Mouse (Mus musculus) left cerebral cortex, postnatal 14 days (tissue): ENCODE data around the gene Ifitm6. TPM values are rescaled to one million over a fixed set of nuclear protein-coding genes. Genes with fewer than 3 reads are reported as not detected.
"Not testable (repeated sequence)": the region's sequence is repeated elsewhere in the genome, so short reads cannot be mapped to it uniquely, and the experiment has no call there.

Experiments used
- DNase-seq, 2 experiments: peaks; one replicate each; pipeline ENCODE4 v3.0.0; 2021 to 2022; ENCODE audit warnings: low spot score in 2 of 2, mixed read lengths in 1 of 2
- intact Hi-C: fragments of 180-260 bp; cut with DNase I; formaldehyde crosslinking; loops from one replicate; pipeline ENCODE4 v1.15.1; 2025
- total RNA-seq, 2 experiments: library from RNA; stranded (reverse); gene quantifications; 2 replicates each; pipeline ENCODE4 v1.2.3; 2021

Gene Ifitm6
- total RNA-seq, 2 experiments from 2014 or later: not detected

GRCm38 (mm10) chr7:140987182-140988138 lies 30.3 kb downstream of the Ifitm6 start:
- peak; percentile 40 to 50 for DNase-seq

GRCm38 (mm10) chr7:140982971-140983370 lies 34.8 kb downstream of the Ifitm6 start:
- intact Hi-C loops: no loop called here
- no peak for DNase-seq

More at GRCm38 (mm10) chr7:140987182-140988138, 30.3 kb downstream of the Ifitm6 start:
- intact Hi-C loops: no loop called here

DNA sequence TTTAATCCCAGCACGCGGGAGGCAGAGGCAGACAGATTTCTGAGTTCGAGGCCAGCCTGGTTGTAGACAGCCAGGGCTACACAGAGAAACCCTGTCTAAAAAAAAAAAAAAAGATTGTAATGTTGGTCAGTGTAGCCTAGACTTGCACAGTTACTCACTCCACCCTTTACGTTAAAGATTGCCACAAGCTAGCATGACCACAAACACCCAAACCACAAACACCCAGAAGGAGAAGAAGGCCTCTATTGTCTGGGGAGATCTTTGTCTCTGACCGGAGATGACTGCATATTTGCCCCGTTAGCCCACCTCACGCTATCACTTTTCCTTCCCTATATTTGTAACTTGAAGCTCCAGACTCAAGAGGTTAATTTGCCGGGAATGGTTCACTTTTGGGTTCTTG lies 36.0 kb downstream of the Ifitm6 start:
- intact Hi-C loops: no loop called here
- DNase-seq: no peak

DNA sequence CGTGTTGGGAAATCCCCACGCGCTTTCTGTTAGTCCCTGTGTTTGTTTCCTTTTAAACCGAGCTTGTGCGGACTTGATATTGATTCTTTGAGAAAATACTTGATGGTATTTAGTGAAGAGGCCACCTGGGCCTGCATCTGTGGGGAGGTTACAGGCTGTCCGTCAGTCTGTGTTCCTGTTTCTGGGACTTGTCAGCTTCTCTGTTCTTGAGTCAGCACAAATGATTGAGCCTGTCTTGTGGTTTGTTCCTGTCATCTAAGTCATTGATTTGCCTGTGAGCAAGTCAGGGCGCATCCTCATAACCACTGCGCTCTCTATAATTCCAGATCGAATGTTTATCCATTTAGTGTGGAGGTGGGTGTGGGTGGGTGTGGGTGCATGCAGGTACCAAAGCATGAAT lies 41.0 kb downstream of the Ifitm6 start:
- intact Hi-C loops, DNase-seq: not testable (repeated sequence)

DNA sequence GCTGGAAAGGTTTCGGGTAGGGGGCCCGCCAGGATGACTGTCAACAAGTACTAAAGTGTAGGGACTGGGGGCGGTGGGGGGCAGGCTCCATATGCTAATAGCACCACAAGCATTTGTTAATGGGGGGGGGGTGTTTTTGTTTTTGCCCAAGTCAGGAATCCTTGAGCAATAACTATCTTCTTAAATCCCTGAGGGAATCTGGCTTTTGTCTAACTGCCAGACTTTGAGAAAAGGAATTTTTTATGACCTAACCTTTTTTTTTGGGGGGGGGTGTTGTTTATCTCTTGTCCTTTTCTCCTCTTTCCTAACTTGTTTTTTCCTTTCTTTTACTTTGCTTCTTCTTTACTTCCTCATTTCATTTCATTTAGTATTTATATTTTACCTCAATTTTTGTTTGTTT lies 42.3 kb downstream of the Ifitm6 start:
- intact Hi-C loops: no loop called here
- DNase-seq: no peak

DNA sequence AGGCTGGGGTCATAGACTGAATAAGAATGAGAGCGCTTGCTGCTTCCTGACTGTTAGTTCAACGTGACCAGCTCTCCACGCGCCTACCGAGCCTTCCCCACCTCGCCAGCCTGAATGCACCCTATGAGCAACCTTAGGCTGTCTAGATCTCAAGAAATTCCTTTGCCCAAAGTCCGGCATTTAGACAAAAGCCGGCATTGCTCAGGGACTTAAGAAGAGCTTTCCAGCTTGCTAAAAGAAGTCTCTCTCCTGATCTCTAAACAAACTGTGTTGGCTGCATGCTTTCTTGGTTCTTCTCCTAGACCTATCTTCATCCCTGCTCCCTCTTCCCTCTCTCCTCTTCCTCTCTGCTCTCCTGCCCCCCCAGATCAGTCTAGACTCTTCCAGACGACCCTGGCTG lies 42.8 kb downstream of the Ifitm6 start:
- intact Hi-C loops: no loop called here
- no peak for DNase-seq

- peak in 1 of 2 experiments; percentile 61 for DNase-seq
- intact Hi-C loops: no loop called here
Observed at GRCm38 (mm10) chr7:140973396-140974165, 44.1 kb downstream of the Ifitm6 start.

DNA sequence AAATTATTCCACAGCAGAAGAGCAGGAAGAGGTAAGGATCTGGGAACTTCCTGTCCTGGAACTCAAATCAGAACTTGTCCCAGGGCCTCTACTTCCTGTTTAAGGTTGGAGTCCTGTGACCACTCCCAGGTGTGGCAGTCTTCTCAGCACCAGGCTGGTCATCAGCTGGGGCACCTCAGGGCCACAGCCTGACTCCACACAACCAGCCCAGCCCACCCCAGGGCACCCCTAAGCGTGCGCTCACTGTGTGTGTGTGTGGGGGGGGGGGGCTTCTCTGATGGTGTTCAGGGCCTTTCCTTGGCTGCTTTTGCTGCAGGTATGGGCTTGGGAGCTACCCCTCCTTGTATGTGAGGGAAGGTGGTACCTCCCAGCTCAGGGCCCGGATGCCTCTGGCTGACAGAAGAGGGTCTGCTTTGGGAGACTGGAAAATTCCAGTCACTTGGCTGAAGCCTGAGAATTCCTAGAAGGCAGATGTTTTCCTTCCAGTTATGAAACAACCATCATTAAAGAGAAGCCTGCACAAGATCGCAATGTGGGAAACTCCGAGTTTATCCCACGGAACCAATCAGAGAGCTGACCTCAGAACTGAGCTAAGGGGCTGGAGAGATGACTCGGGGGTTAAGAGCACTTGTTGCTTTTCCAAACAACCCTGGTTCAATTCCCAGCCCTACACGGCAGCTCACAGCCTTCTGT lies 46.1 kb downstream of the Ifitm6 start:
- DNase-seq: no peak
- intact Hi-C loops: no loop called here

DNA sequence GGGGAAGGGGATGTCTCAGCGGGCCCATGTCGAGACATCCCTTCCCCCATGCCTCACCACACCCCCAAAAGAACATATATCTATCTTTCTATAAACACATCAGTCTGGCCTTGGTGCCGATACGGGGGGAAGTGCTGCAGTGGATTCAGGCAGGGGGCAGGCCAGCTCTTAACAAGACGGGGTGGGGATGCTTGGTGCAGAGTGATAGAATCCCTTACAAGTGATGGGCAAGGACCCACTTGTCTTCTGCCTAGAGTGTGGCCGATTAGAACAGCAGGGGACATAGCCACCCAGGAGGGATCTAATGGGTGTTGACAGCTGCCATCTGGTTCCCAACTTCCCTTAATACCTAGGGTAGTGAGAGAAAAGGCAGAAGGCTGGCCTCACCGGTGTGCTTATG lies 46.8 kb downstream of the Ifitm6 start:
- no peak for DNase-seq
- intact Hi-C loops: no loop called here

DNA sequence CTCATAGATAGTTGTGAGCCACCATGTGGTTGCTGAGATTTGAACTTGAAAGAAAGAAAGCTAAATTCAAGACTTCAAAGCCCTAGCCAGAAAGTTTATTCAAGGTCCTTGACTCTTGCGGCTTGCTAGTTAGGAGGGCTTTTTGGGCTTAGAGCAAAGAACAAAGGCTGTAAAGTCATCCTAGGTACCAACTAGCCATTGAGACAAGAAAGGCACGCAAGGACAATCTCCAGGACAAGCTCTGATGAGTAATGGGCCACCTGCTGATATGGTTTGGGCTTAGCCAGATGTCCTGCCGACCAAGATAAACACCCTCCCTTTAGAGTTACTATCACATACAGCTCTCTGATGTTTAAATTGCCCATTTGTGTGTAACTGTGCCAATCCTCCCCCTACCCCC lies 49.0 kb downstream of the Ifitm6 start:
- intact Hi-C loops, DNase-seq: not testable (repeated sequence)

DNA sequence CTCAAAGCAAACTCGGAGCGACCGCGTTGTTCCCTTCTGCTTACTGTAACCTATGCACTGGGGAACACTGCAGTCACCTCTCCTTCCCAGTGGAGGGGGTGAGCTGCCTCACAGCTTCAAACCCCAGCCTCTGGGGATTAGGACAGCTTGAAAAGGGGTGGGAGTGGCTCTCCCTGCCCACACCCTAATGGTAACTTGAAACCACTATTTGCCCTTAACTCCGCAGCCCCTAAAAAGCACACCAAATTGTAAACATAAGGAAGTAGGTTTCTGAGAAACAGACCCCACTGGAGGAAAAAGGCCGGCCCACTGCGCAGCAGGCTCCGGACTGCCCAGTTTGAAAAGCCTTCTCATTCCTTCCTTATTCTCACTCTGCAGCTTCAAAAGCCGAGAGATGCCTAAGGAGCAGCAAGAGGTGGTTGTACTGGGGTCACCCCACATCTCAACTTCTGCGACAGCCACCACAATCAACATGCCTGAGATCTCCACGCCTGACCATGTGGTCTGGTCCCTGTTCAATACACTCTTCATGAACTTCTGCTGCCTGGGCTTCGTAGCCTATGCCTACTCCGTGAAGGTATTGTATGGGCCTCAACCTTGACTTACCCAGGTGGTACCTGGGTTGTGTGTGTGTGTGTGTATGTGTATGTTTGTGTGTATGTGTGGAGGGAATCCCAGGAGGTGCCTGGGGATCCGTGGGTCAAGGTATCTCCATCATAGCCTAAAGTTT lies 49.7 kb downstream of the Ifitm6 start:
- intact Hi-C loops: no loop called here

DNA sequence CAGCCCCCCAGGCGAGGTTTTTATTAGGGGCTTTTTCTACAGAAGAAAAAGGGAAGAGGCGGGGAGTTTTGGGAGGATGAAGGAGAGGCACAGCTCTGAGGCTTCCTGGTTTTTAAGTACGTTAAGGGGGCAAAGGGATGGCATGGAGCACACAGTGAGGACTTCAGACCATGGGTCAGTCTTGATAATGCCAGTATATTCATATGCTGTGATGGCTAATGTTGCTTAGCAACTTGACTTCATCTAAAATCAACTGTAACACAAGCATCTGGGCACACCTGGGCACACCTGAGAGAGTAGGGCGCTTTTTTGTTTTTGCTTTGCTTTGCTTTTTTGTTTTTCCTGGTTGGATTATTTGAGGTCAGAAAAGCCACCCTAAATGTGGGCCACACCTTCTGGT lies 50.8 kb downstream of the Ifitm6 start, which contains the start of gene Ifitm1:
Gene Ifitm1 (plus strand): TSS at position 301 of the 400 bp plus-strand sequence.
- DNase-seq: no peak
- intact Hi-C loops: no loop called here

More for the DNA sequence above, 49.7 kb downstream of the Ifitm6 start:
- DNase-seq: no peak

Other genes with a start within 250 kb of the Ifitm6 start
- gene Syce1, start 230.1 kb downstream of the Ifitm6 start, total RNA-seq: under 1 TPM; 0.24 to 0.38 TPM
- gene Zfp941, start 195.7 kb downstream of the Ifitm6 start, total RNA-seq: 10 to 100 TPM; 15.3 to 16.3 TPM
- gene Urah, start 182.9 kb downstream of the Ifitm6 start, total RNA-seq: 1 to 10 TPM; 1.1 to 1.5 TPM
- not detected for gene Scgb1c1, start 172.4 kb downstream of the Ifitm6 start, total RNA-seq
- gene Odf3, start 170.1 kb downstream of the Ifitm6 start, total RNA-seq: not detected
- under 1 TPM; 0.93 to 0.99 TPM for gene Gm45785, start 161.6 kb downstream of the Ifitm6 start, total RNA-seq
- 10 to 100 TPM; 77.1 to 81.7 TPM for gene Ric8a, start 161.0 kb downstream of the Ifitm6 start, total RNA-seq
- 10 to 100 TPM; 25.4 to 27.2 TPM for gene Bet1l, start 160.3 kb downstream of the Ifitm6 start, total RNA-seq
- gene Psmd13, start 136.0 kb downstream of the Ifitm6 start, total RNA-seq: 100 to 1,000 TPM; 128 to 133 TPM
- gene Sirt3, start 135.6 kb downstream of the Ifitm6 start, total RNA-seq: 10 to 100 TPM; 66.2 to 67.2 TPM
- 1 to 10 TPM in 1 of 2 experiments, not detected in 1; 1.6 TPM for gene Cox8b, start 117.5 kb downstream of the Ifitm6 start, total RNA-seq
- under 1 TPM; 0.36 to 0.37 TPM for gene Nlrp6, start 97.0 kb downstream of the Ifitm6 start, total RNA-seq
- gene Pgghg, start 76.5 kb downstream of the Ifitm6 start, total RNA-seq: 1 to 10 TPM; 3.8 to 3.9 TPM
- gene Ifitm5, start 67.6 kb downstream of the Ifitm6 start, total RNA-seq: not detected
- gene Gm45717, start 62.0 kb downstream of the Ifitm6 start, total RNA-seq: not detected
- gene Ifitm2, start 61.9 kb downstream of the Ifitm6 start, total RNA-seq: 10 to 100 TPM; 11.5 to 15.0 TPM
- 1 to 10 TPM; 4.7 to 4.9 TPM for gene Ifitm1, start 50.7 kb downstream of the Ifitm6 start, total RNA-seq
- 10 to 100 TPM in 1 of 2 experiments, 1 to 10 TPM in 1; 9.1 to 10.3 TPM for gene Ifitm3, start 7.2 kb downstream of the Ifitm6 start, total RNA-seq
- gene Gm17387, start 11.2 kb upstream of the Ifitm6 start, total RNA-seq: not detected
- gene B4galnt4, start 43.2 kb upstream of the Ifitm6 start, total RNA-seq: 10 to 100 TPM; 92.9 to 93.9 TPM
- under 1 TPM in 1 of 2 experiments, not detected in 1; 0.55 TPM for gene Pkp3, start 60.3 kb upstream of the Ifitm6 start, total RNA-seq
- 1 to 10 TPM; 2.5 to 2.6 TPM for gene Sigirr, start 82.6 kb upstream of the Ifitm6 start, total RNA-seq
- gene Ano9, start 99.9 kb upstream of the Ifitm6 start, total RNA-seq: not detected
- 10 to 100 TPM; 52.9 to 65.6 TPM for gene Ptdss2, start 104.5 kb upstream of the Ifitm6 start, total RNA-seq
- gene Rnh1, start 154.9 kb upstream of the Ifitm6 start, total RNA-seq: 10 to 100 TPM; 25.8 to 25.9 TPM
- gene Hras, start 176.1 kb upstream of the Ifitm6 start, total RNA-seq: 100 to 1,000 TPM; 249 to 272 TPM
- 1 to 10 TPM; 3.6 to 4.5 TPM for gene Lrrc56, start 176.2 kb upstream of the Ifitm6 start, total RNA-seq
- gene Lmntd2, start 196.2 kb upstream of the Ifitm6 start, total RNA-seq: not detected
- gene Rassf7, start 197.9 kb upstream of the Ifitm6 start, total RNA-seq: under 1 TPM in 1 of 2 experiments, not detected in 1; 0.47 TPM
- gene Phrf1, start 210.9 kb upstream of the Ifitm6 start, total RNA-seq: 10 to 100 TPM; 65.9 to 66.6 TPM
- gene Irf7, start 248.6 kb upstream of the Ifitm6 start, total RNA-seq: 1 to 10 TPM in 1 of 2 experiments, not detected in 1; 1.4 TPM